Mouse (Mus musculus): Measurements from ENCODE around the gene Plekha5. TPM values are rescaled to one million over a fixed set of nuclear protein-coding genes. Genes with fewer than 3 reads are reported as not detected.

The Plekha5 gene
- total and polyA plus RNA-seq, 2 experiments: 13.0 to 17.1 TPM

GRCm38 (mm10) chr6:140611893-140612473 is 188.1 kb downstream of the Plekha5 start:
- no peak for TF ChIP-seq POLR2A (IDR thresholded peaks at IDR 0.05; ENCODE audit: extremely low read depth, insufficient read depth, low read length)
- no peak for TF ChIP-seq CTCF (IDR thresholded peaks at IDR 0.05; ENCODE audit: low read depth, low read length)
- H3K4me1 ChIP-seq (ENCODE audit: control insufficient read depth, insufficient read depth, low read length): no peaks in the 10 kb centered on the region
- no peaks in the 10 kb centered on the region for H3K79me2 ChIP-seq (ENCODE audit: control insufficient read depth, insufficient read depth, low read length)
- no peak for DNase-seq (ENCODE audit: extremely low read depth, low read depth, low spot score)
- no peak overlapping the region for H3K27ac ChIP-seq (replicated peaks; ENCODE audit: insufficient read depth, low read depth, low read length)
- no peaks in the 10 kb centered on the region for H3K27me3 ChIP-seq (ENCODE audit: control insufficient read depth, insufficient read depth, low read length)
- H3K4me3 ChIP-seq (ENCODE audit: insufficient read depth, low read depth, low read length): no peak overlapping the region
- H3K36me3 ChIP-seq (ENCODE audit: control insufficient read depth, insufficient read depth, low read length): 0 out of 2 replicates have a peak, but pooled peaks cover 2% of the 10 kb centered on the region
- no peak overlapping the region for H3K9ac ChIP-seq (ENCODE audit: low read depth, low read length)
- WGBS: 82% methylated on average over 13 of the region's 13 CpGs

- TF ChIP-seq CTCF (IDR thresholded peaks at IDR 0.05; ENCODE audit: low read depth, low read length): no peak
- TF ChIP-seq POLR2A (IDR thresholded peaks at IDR 0.05; ENCODE audit: extremely low read depth, insufficient read depth, low read length): no peak
- no peak for DNase-seq (ENCODE audit: extremely low read depth, low read depth, low spot score)
- Histone ChIP-seq H3K36me3 (ENCODE audit: control insufficient read depth, insufficient read depth, low read length) (0 out of 2 replicates have a peak, but pooled peaks cover 2% of the 10 kb centered on the region), H3K79me2 (ENCODE audit: control insufficient read depth, insufficient read depth, low read length) (no peaks in the 10 kb centered on the region), H3K27ac (replicated peaks; ENCODE audit: insufficient read depth, low read depth, low read length) (no peak overlapping the region), H3K9ac (ENCODE audit: low read depth, low read length) (no peak overlapping the region), H3K4me1 (ENCODE audit: control insufficient read depth, insufficient read depth, low read length) (no peaks in the 10 kb centered on the region), H3K4me3 (ENCODE audit: insufficient read depth, low read depth, low read length) (no peak overlapping the region), H3K27me3 (ENCODE audit: control insufficient read depth, insufficient read depth, low read length) (no peaks in the 10 kb centered on the region)
- 91% methylated on average over 3 of the region's 3 CpGs for WGBS
Measured at GRCm38 (mm10) chr6:140613822-140614221, 190.0 kb downstream of the Plekha5 start.

GRCm38 (mm10) chr6:140614711-140615110 is 190.9 kb downstream of the Plekha5 start:
- Histone ChIP-seq H3K9ac (ENCODE audit: low read depth, low read length) (no peak overlapping the region), H3K27me3 (ENCODE audit: control insufficient read depth, insufficient read depth, low read length) (no peaks in the 10 kb centered on the region), H3K27ac (replicated peaks; ENCODE audit: insufficient read depth, low read depth, low read length) (no peak overlapping the region), H3K36me3 (ENCODE audit: control insufficient read depth, insufficient read depth, low read length) (0 out of 2 replicates have a peak, but pooled peaks cover 2% of the 10 kb centered on the region), H3K4me1 (ENCODE audit: control insufficient read depth, insufficient read depth, low read length) (no peaks in the 10 kb centered on the region), H3K4me3 (ENCODE audit: insufficient read depth, low read depth, low read length) (no peak overlapping the region), H3K79me2 (ENCODE audit: control insufficient read depth, insufficient read depth, low read length) (no peaks in the 10 kb centered on the region)
- 81% methylated on average over 11 of the region's 11 CpGs for WGBS
- TF ChIP-seq POLR2A (IDR thresholded peaks at IDR 0.05; ENCODE audit: extremely low read depth, insufficient read depth, low read length): no peak
- no peak for TF ChIP-seq CTCF (IDR thresholded peaks at IDR 0.05; ENCODE audit: low read depth, low read length)
- DNase-seq (ENCODE audit: extremely low read depth, low read depth, low spot score): no peak

GRCm38 (mm10) chr6:140620531-140621349 is 196.9 kb downstream of the Plekha5 start:
- H3K36me3 ChIP-seq (ENCODE audit: control insufficient read depth, insufficient read depth, low read length): no peaks in the 10 kb centered on the region
- WGBS: 64% methylated on average over 13 of the region's 13 CpGs
- TF ChIP-seq CTCF (IDR thresholded peaks at IDR 0.05; ENCODE audit: low read depth, low read length) (no peak), POLR2A (IDR thresholded peaks at IDR 0.05; ENCODE audit: extremely low read depth, insufficient read depth, low read length) (no peak)

GRCm38 (mm10) chr6:140621622-140622021 is 197.8 kb downstream of the Plekha5 start:
- Histone ChIP-seq H3K9ac (ENCODE audit: low read depth, low read length) (no peak overlapping the region), H3K27me3 (ENCODE audit: control insufficient read depth, insufficient read depth, low read length) (no peaks in the 10 kb centered on the region), H3K4me3 (ENCODE audit: insufficient read depth, low read depth, low read length) (no peak overlapping the region), H3K4me1 (ENCODE audit: control insufficient read depth, insufficient read depth, low read length) (peaks cover 13% of the 10 kb centered on the region), H3K36me3 (ENCODE audit: control insufficient read depth, insufficient read depth, low read length) (no peaks in the 10 kb centered on the region), H3K79me2 (ENCODE audit: control insufficient read depth, insufficient read depth, low read length) (peaks cover 18% of the 10 kb centered on the region; the same call in 1 of the 2 replicates), H3K27ac (replicated peaks; ENCODE audit: insufficient read depth, low read depth, low read length) (no peak overlapping the region)
- TF ChIP-seq CTCF (IDR thresholded peaks at IDR 0.05; ENCODE audit: low read depth, low read length): no peak
- no peak for TF ChIP-seq POLR2A (IDR thresholded peaks at IDR 0.05; ENCODE audit: extremely low read depth, insufficient read depth, low read length)
- whole genome bisulfite sequencing: 97% methylated on average over 1 of the region's 1 CpGs
- no peak for DNase-seq (ENCODE audit: extremely low read depth, low read depth, low spot score)

More at GRCm38 (mm10) chr6:140620531-140621349, 196.9 kb downstream of the Plekha5 start:
- DNase-seq (ENCODE audit: extremely low read depth, low read depth, low spot score): peak; percentile 73
- H3K27ac ChIP-seq (replicated peaks; ENCODE audit: insufficient read depth, low read depth, low read length): no peak overlapping the region
- no peaks in the 10 kb centered on the region for H3K27me3 ChIP-seq (ENCODE audit: control insufficient read depth, insufficient read depth, low read length)
- H3K4me3 ChIP-seq (ENCODE audit: insufficient read depth, low read depth, low read length): no peak overlapping the region
- H3K79me2 ChIP-seq (ENCODE audit: control insufficient read depth, insufficient read depth, low read length): peaks cover 14% of the 10 kb centered on the region; the same call in 1 of the 2 replicates
- no peak overlapping the region for H3K9ac ChIP-seq (ENCODE audit: low read depth, low read length)
- peaks cover 6% of the 10 kb centered on the region for H3K4me1 ChIP-seq (ENCODE audit: control insufficient read depth, insufficient read depth, low read length)

Measured in liver, adult 2 months (tissue).